Mouse (Mus musculus): ENCODE data around the gene Cdk5rap3. TPM values are rescaled to one million over a fixed set of nuclear protein-coding genes. Genes with fewer than 3 reads are reported as not detected.

The Cdk5rap3 gene
- polyA plus RNA-seq, 1 experiment from 2014 or later: 67.5 TPM

Other genes with a start within 250 kb of the Cdk5rap3 start
- 15.4 and 16.6 TPM in 2 replicates for gene Snx11, start 138.9 kb downstream of the Cdk5rap3 start, polyA plus RNA-seq (2015; fragmentation: Nextera tagmentation; extraction: Ambion mirVana)
- gene Cbx1, start 127.4 kb downstream of the Cdk5rap3 start, polyA plus RNA-seq (2015; fragmentation: Nextera tagmentation; extraction: Ambion mirVana): 100 and 102 TPM in 2 replicates
- gene Nfe2l1, start 86.5 kb downstream of the Cdk5rap3 start, polyA plus RNA-seq (2015; fragmentation: Nextera tagmentation; extraction: Ambion mirVana): 68.2 and 68.8 TPM in 2 replicates
- 131 and 135 TPM in 2 replicates for gene Copz2, start 66.6 kb downstream of the Cdk5rap3 start, polyA plus RNA-seq (2015; fragmentation: Nextera tagmentation; extraction: Ambion mirVana)
- gene Prr15l, start 11.6 kb upstream of the Cdk5rap3 start, polyA plus RNA-seq (2015; fragmentation: Nextera tagmentation; extraction: Ambion mirVana): 50.5 and 60.2 TPM in 2 replicates
- gene Pnpo, start 27.5 kb upstream of the Cdk5rap3 start, polyA plus RNA-seq (2015; fragmentation: Nextera tagmentation; extraction: Ambion mirVana): 28.1 and 35.4 TPM in 2 replicates
- gene Sp2, start 66.5 kb upstream of the Cdk5rap3 start, polyA plus RNA-seq (2015; fragmentation: Nextera tagmentation; extraction: Ambion mirVana): 18.5 and 22.2 TPM in 2 replicates
- gene Sp6, start 96.9 kb upstream of the Cdk5rap3 start, polyA plus RNA-seq (2015; fragmentation: Nextera tagmentation; extraction: Ambion mirVana): 0.59 and 0.62 TPM in 2 replicates
- 29.7 and 32.9 TPM in 2 replicates for gene Scrn2, start 113.4 kb upstream of the Cdk5rap3 start, polyA plus RNA-seq (2015; fragmentation: Nextera tagmentation; extraction: Ambion mirVana)
- 8.7 and 11.3 TPM in 2 replicates for gene Lrrc46, start 124.9 kb upstream of the Cdk5rap3 start, polyA plus RNA-seq (2015; fragmentation: Nextera tagmentation; extraction: Ambion mirVana)
- 74.1 and 76.5 TPM in 2 replicates for gene Mrpl10, start 125.1 kb upstream of the Cdk5rap3 start, polyA plus RNA-seq (2015; fragmentation: Nextera tagmentation; extraction: Ambion mirVana)
- gene Osbpl7, start 134.1 kb upstream of the Cdk5rap3 start, polyA plus RNA-seq (2015; fragmentation: Nextera tagmentation; extraction: Ambion mirVana): 12.4 and 14.3 TPM in 2 replicates
- gene Tbx21, start 198.8 kb upstream of the Cdk5rap3 start, polyA plus RNA-seq (2015; fragmentation: Nextera tagmentation; extraction: Ambion mirVana): 0.21 TPM in 1 of 2 replicates, not detected in the other
- 4.9 TPM in 2 replicates for gene Tbkbp1, start 235.0 kb upstream of the Cdk5rap3 start, polyA plus RNA-seq (2015; fragmentation: Nextera tagmentation; extraction: Ambion mirVana)